In genomic region chr14:117061527-117061926, GRCm38 (mm10) we compare ENCODE assay signal across 23 mouse cellular contexts.
"Had no signal": no experiment of that assay in that cellular context is flagged by ENCODE, and none has a peak within 500 bp of the region (broad histone marks: within the 10 kb centered on the region; RNA-seq: fewer than 3 reads in every experiment).

No protein-coding gene starts in this region.

- H3K27ac ChIP-seq: intestine, embryonic 15.5 days; limb, embryonic 10.5 days; limb, embryonic 13.5 days; liver, embryonic 12.5 days; liver, embryonic 15.5 days; lung, embryonic 15.5 days; midbrain, embryonic 12.5 days; neural tube, embryonic 12.5 days; neural tube, embryonic 15.5 days; stomach, postnatal 0 days had no signal

- H3K36me3 ChIP-seq: intestine, embryonic 15.5 days; limb, embryonic 10.5 days; liver, embryonic 12.5 days; liver, embryonic 15.5 days; lung, embryonic 15.5 days; midbrain, embryonic 12.5 days; neural tube, embryonic 12.5 days; neural tube, embryonic 15.5 days had no signal

- H3K27me3 ChIP-seq: intestine, embryonic 15.5 days; limb, embryonic 13.5 days; liver, embryonic 12.5 days; liver, embryonic 15.5 days; lung, embryonic 15.5 days; megakaryocyte, embryonic 14.5 days; midbrain, embryonic 12.5 days; neural tube, embryonic 12.5 days; neural tube, embryonic 15.5 days had no signal

- H3K4me2 ChIP-seq: intestine, embryonic 15.5 days; limb, embryonic 13.5 days; liver, embryonic 12.5 days; liver, embryonic 15.5 days; lung, embryonic 15.5 days; midbrain, embryonic 12.5 days; neural tube, embryonic 12.5 days; neural tube, embryonic 15.5 days had no signal

- H3K4me1 ChIP-seq: intestine, embryonic 15.5 days; limb, embryonic 10.5 days; limb, embryonic 13.5 days; liver, embryonic 12.5 days; liver, embryonic 15.5 days; lung, embryonic 15.5 days; megakaryocyte, embryonic 14.5 days; neural tube, embryonic 12.5 days had no signal

- H3K9ac ChIP-seq: intestine, embryonic 15.5 days; limb, embryonic 13.5 days; liver, embryonic 12.5 days; liver, embryonic 15.5 days; lung, embryonic 15.5 days; midbrain, embryonic 12.5 days; neural tube, embryonic 12.5 days; neural tube, embryonic 15.5 days had no signal

- DNase-seq: kidney, adult 11 months; kidney, postnatal 36 days; liver; lung, adult 18-20 months; lung, postnatal 10 days; lung, postnatal 36 days; right cerebral cortex, adult 18-20 months; right cerebral cortex, postnatal 14 days; right cerebral cortex, postnatal 4 days; thymus, adult 2 months; thymus, postnatal 14 days; thymus, postnatal 4 days had no signal

- H3K9me3 ChIP-seq: intestine, embryonic 15.5 days; limb, embryonic 10.5 days; limb, embryonic 13.5 days; liver, embryonic 12.5 days; liver, embryonic 15.5 days; lung, embryonic 15.5 days; midbrain, embryonic 12.5 days; neural tube, embryonic 12.5 days; neural tube, embryonic 15.5 days had no signal

- H3K4me3 ChIP-seq: intestine, embryonic 15.5 days; limb, embryonic 10.5 days; limb, embryonic 13.5 days; liver, embryonic 12.5 days; liver, embryonic 15.5 days; lung, embryonic 15.5 days; megakaryocyte, embryonic 14.5 days; midbrain, embryonic 12.5 days; neural tube, embryonic 12.5 days; neural tube, embryonic 15.5 days had no signal

- ATAC-seq: intestine, embryonic 15.5 days; liver, embryonic 12.5 days had no signal
